Mouse (Mus musculus): ENCODE results near the gene Senp5. TPM values are rescaled to one million over a fixed set of nuclear protein-coding genes. Genes with fewer than 3 reads are reported as not detected.
"Not testable (repeated sequence)": the region's sequence is repeated elsewhere in the genome, so short reads cannot be mapped to it uniquely, and the experiment has no call there.

Gene Senp5
- polyA plus RNA-seq, 1 experiment = 25.6 TPM

DNA sequence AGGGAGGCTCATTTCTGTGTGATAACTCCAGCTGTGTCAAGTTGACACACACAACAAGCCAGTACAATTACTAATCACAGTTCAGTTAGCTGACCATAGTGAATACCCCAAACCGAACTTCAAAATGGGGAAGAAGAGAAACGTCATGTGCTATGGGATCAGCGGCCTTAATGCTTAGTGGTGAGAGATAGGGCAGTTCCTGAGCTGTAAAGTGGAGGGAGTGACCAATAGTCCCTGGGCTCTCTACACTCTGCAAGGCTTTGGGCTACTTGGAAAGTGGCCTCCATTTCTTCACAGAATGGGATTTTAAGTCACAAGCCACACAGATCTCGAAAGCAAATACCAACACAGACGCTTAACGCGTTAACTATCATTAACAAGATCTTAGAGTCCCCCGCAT lies 55.8 kb downstream of the Senp5 start:
- Histone ChIP-seq H3K36me3 (ENCODE audit: control insufficient read depth, insufficient read depth, low read length, poor library complexity, severe bottlenecking) (peaks cover 6% of the 10 kb centered on the region), H3K27me3 (ENCODE audit: control insufficient read depth, insufficient read depth, low read length, poor library complexity, severe bottlenecking) (no peaks in the 10 kb centered on the region), H3K4me1 (ENCODE audit: control insufficient read depth, insufficient read depth, low read length) (no peaks in the 10 kb centered on the region), H3K9ac (ENCODE audit: low read depth, poor library complexity, severe bottlenecking) (peak overlapping the region; percentile 72), H3K9me3 (replicated peaks; ENCODE audit: control insufficient read depth, insufficient read depth, low read length, poor library complexity, severe bottlenecking) (no peaks in the 10 kb centered on the region), H3K27ac (ENCODE audit: insufficient read depth, low read length) (no peak overlapping the region), H3K4me3 (ENCODE audit: low read depth, low read length) (peak overlapping the region; percentile 77)
- TF ChIP-seq CTCF (IDR thresholded peaks at IDR 0.05; ENCODE audit: low read depth, low read length) (no peak), EP300 (IDR thresholded peaks at IDR 0.05; ENCODE audit: insufficient read depth, low read depth, low read length) (no peak), POLR2A (IDR thresholded peaks at IDR 0.05; ENCODE audit: insufficient read depth, low read length) (no peak)

DNA sequence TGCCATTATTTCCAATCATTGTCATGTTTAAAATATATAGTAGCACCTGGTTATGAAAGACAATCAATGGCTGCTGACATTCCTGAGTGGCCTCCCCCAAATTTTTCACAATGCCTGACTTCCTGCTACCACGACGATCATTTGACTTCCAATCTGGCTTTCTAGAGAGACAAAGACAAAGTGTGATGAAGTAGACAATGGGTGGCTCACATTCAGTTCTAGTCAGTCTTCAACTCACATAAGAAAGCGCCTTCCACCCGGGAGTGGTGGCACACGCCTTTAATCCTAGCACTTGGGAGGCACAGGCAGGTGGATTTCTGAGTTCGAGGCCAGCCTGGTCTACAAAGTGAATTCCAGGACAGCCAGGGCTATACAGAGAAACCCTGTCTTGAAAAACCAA lies 57.1 kb downstream of the Senp5 start:
- not testable (repeated sequence) for H3K27me3 ChIP-seq (ENCODE audit: control insufficient read depth, insufficient read depth, low read length, poor library complexity, severe bottlenecking); H3K4me1 ChIP-seq (ENCODE audit: control insufficient read depth, insufficient read depth, low read length); H3K4me3 ChIP-seq (ENCODE audit: low read depth, low read length); H3K36me3 ChIP-seq (ENCODE audit: control insufficient read depth, insufficient read depth, low read length, poor library complexity, severe bottlenecking); H3K27ac ChIP-seq (ENCODE audit: insufficient read depth, low read length); H3K9ac ChIP-seq (ENCODE audit: low read depth, poor library complexity, severe bottlenecking); H3K9me3 ChIP-seq (replicated peaks; ENCODE audit: control insufficient read depth, insufficient read depth, low read length, poor library complexity, severe bottlenecking)

DNA sequence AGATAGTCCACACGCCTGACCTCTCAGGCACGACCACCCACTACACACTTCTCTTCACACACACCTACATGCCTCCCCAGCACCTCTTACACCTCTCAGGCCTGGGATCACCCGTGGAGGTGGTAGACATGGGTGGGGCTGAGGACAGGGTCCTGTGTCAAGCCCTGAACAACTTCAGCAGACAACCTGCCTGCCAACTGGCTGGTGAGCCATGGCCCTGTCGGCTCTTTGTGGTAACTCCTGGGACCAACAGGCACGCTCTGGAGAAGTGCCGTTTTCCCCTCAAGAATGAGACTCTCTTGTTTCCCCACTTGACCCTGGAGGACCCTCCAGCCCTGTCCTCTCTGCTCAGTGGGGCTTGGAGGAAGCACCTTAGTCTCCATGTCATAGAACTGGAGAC lies 57.7 kb downstream of the Senp5 start:
- Histone ChIP-seq H3K9ac (ENCODE audit: low read depth, poor library complexity, severe bottlenecking) (no peak overlapping the region), H3K27me3 (ENCODE audit: control insufficient read depth, insufficient read depth, low read length, poor library complexity, severe bottlenecking) (no peaks in the 10 kb centered on the region), H3K9me3 (replicated peaks; ENCODE audit: control insufficient read depth, insufficient read depth, low read length, poor library complexity, severe bottlenecking) (no peaks in the 10 kb centered on the region), H3K4me3 (ENCODE audit: low read depth, low read length) (no peak overlapping the region), H3K27ac (ENCODE audit: insufficient read depth, low read length) (no peak overlapping the region), H3K4me1 (ENCODE audit: control insufficient read depth, insufficient read depth, low read length) (peaks cover 2% of the 10 kb centered on the region), H3K36me3 (ENCODE audit: control insufficient read depth, insufficient read depth, low read length, poor library complexity, severe bottlenecking) (no peaks in the 10 kb centered on the region)
- no peak for TF ChIP-seq EP300 (IDR thresholded peaks at IDR 0.05; ENCODE audit: insufficient read depth, low read depth, low read length)
- no peak for TF ChIP-seq POLR2A (IDR thresholded peaks at IDR 0.05; ENCODE audit: insufficient read depth, low read length)
- no peak for TF ChIP-seq CTCF (IDR thresholded peaks at IDR 0.05; ENCODE audit: low read depth, low read length)

DNA sequence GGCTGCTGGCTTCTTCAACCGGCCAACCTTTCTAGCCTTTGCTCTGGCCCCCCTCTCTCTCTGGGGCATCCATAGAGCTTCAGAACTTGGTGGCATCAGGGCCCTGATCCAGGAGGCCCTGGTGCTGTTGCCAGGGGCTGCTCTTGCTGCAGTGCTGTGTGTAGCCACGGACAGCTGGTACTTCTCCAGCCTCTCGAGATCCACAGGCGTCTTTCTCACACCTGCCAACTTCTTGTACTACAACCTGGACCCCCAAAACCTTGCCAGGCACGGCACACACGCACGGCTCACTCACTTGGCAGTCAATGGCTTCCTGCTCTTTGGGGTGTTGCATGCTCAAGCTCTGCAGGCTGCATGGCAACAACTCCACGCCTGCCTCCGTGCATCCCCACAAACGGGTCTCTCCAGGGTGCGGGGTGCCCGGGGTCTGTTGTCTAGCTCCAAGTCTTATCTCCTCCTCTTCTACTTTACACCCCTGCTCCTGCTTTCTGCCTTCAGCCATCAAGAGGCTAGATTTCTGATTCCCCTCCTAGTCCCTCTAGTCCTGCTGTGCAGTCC lies 58.3 kb downstream of the Senp5 start:
- H3K36me3 ChIP-seq (ENCODE audit: control insufficient read depth, insufficient read depth, low read length, poor library complexity, severe bottlenecking) = no peaks in the 10 kb centered on the region
- H3K9ac ChIP-seq (ENCODE audit: low read depth, poor library complexity, severe bottlenecking) = 0 out of 2 replicates have a peak overlapping the region, but pooled peaks have one; percentile 27
- H3K4me3 ChIP-seq (ENCODE audit: low read depth, low read length) = no peak overlapping the region
- no peak for TF ChIP-seq CTCF (IDR thresholded peaks at IDR 0.05; ENCODE audit: low read depth, low read length)
- TF ChIP-seq EP300 (IDR thresholded peaks at IDR 0.05; ENCODE audit: insufficient read depth, low read depth, low read length) = no peak
- no peak for TF ChIP-seq POLR2A (IDR thresholded peaks at IDR 0.05; ENCODE audit: insufficient read depth, low read length)
- H3K27ac ChIP-seq (ENCODE audit: insufficient read depth, low read length) = no peak overlapping the region
- no peaks in the 10 kb centered on the region for H3K27me3 ChIP-seq (ENCODE audit: control insufficient read depth, insufficient read depth, low read length, poor library complexity, severe bottlenecking)
- peaks cover 2% of the 10 kb centered on the region for H3K4me1 ChIP-seq (ENCODE audit: control insufficient read depth, insufficient read depth, low read length)
- no peaks in the 10 kb centered on the region for H3K9me3 ChIP-seq (replicated peaks; ENCODE audit: control insufficient read depth, insufficient read depth, low read length, poor library complexity, severe bottlenecking)

DNA sequence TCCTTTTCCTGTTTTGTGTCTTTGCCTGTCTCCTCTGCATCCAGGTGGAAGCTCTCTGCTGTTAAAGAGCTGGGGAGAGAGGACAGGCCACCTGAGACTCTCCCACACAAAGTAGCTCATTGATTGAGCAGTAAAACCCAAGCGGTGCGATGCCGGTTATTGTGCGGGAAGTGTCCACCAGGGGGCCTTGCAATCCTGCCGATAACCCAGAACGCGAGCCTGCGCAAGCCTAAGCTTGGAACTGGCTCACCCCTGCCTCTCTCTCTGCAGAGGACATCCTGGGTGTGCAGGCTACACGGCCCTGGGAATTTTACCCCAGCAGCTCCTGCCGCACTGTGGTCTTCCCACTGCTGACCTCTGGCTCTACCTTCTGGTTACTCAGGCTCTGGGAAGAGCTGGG lies 59.1 kb downstream of the Senp5 start:
- Histone ChIP-seq H3K4me1 (ENCODE audit: control insufficient read depth, insufficient read depth, low read length) (peaks cover 2% of the 10 kb centered on the region), H3K9me3 (replicated peaks; ENCODE audit: control insufficient read depth, insufficient read depth, low read length, poor library complexity, severe bottlenecking) (no peaks in the 10 kb centered on the region), H3K27me3 (ENCODE audit: control insufficient read depth, insufficient read depth, low read length, poor library complexity, severe bottlenecking) (no peaks in the 10 kb centered on the region), H3K27ac (ENCODE audit: insufficient read depth, low read length) (no peak overlapping the region), H3K9ac (ENCODE audit: low read depth, poor library complexity, severe bottlenecking) (0 out of 2 replicates have a peak overlapping the region, but pooled peaks have one; percentile 27), H3K36me3 (ENCODE audit: control insufficient read depth, insufficient read depth, low read length, poor library complexity, severe bottlenecking) (no peaks in the 10 kb centered on the region), H3K4me3 (ENCODE audit: low read depth, low read length) (peak overlapping the region; percentile 46)
- peak; percentile 85 for TF ChIP-seq CTCF (IDR thresholded peaks at IDR 0.05; ENCODE audit: low read depth, low read length)
- TF ChIP-seq POLR2A (IDR thresholded peaks at IDR 0.05; ENCODE audit: insufficient read depth, low read length) = no peak

DNA sequence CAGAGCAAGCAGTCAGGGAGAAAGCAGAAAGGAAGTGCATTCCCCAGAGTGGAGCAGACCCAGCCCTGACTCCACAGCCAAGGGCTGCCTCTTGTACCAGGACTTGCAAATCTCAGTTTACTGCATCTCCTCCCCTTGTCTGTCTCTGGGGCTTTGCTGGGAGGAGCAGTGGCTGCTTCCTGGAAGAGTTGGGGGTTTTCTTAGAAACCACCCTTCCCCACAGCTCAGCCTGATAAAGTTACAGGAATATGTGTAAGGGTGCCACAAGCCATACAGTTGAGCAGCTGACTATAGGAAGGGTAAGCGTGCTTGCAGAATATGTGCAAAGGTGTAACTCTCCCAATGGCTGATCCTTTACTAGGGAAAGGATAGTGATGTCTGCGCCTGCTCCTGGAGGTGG lies 62.5 kb downstream of the Senp5 start:
- Histone ChIP-seq H3K27me3 (ENCODE audit: control insufficient read depth, insufficient read depth, low read length, poor library complexity, severe bottlenecking) (no peaks in the 10 kb centered on the region), H3K27ac (ENCODE audit: insufficient read depth, low read length) (no peak overlapping the region; the same call in 1 of the 2 replicates), H3K4me1 (ENCODE audit: control insufficient read depth, insufficient read depth, low read length) (peaks cover 2% of the 10 kb centered on the region), H3K4me3 (ENCODE audit: low read depth, low read length) (no peak overlapping the region), H3K9me3 (replicated peaks; ENCODE audit: control insufficient read depth, insufficient read depth, low read length, poor library complexity, severe bottlenecking) (no peaks in the 10 kb centered on the region), H3K9ac (ENCODE audit: low read depth, poor library complexity, severe bottlenecking) (no peak overlapping the region), H3K36me3 (ENCODE audit: control insufficient read depth, insufficient read depth, low read length, poor library complexity, severe bottlenecking) (no peaks in the 10 kb centered on the region)
- TF ChIP-seq CTCF (IDR thresholded peaks at IDR 0.05; ENCODE audit: low read depth, low read length) = no peak
- TF ChIP-seq EP300 (IDR thresholded peaks at IDR 0.05; ENCODE audit: insufficient read depth, low read depth, low read length) = no peak
- TF ChIP-seq POLR2A (IDR thresholded peaks at IDR 0.05; ENCODE audit: insufficient read depth, low read length) = no peak

Data from ES-Bruce4 (cell line).